12 mouse cellular contexts compared by ENCODE assay signal in genomic region chr4:14077505-14078145, GRCm38 (mm10).
DNase-seq lines count a peak whose midpoint lies in the region; ATAC-seq and TF ChIP-seq lines count a peak whose summit lies in the region.
"Had no signal": no experiment of that assay in that cellular context is flagged by ENCODE, and none has a peak within 500 bp of the region (broad histone marks: within the 10 kb centered on the region; RNA-seq: fewer than 3 reads in every experiment).

No protein-coding gene starts in this region.

- peak; percentile 92 for ATAC-seq in kidney, embryonic 15.5 days (replicated peaks; ENCODE audit: low FRiP score)
- no peak for ATAC-seq in granulocyte monocyte progenitor cell, adult 5-6 weeks (replicated peaks; ENCODE audit: poor library complexity, severe bottlenecking)
- ATAC-seq: hindbrain, postnatal 0 days; liver, postnatal 0 days had no signal

- WGBS in kidney, embryonic 15.5 days: 72% methylated on average over 3 of the region's 3 CpGs
- 63% methylated on average over 3 of the region's 3 CpGs for WGBS in kidney, adult 2 months

- TF ChIP-seq CTCF in kidney, adult 2 months (conservative IDR thresholded peaks at IDR 0.05; ENCODE audit: insufficient read depth, insufficient read length, low read depth, low read length): no peak
- no peak for TF ChIP-seq CTCF in brain, embryonic 14.5 days (IDR thresholded peaks at IDR 0.05; ENCODE audit: borderline replicate concordance, extremely low read depth, insufficient read depth, insufficient read length)

- H3K27ac ChIP-seq in kidney, embryonic 15.5 days: peak overlapping the region; percentile 56; the same call in 1 of the 2 replicates
- no peak overlapping the region for H3K27ac ChIP-seq in kidney, adult 2 months (ENCODE audit: insufficient read depth, low read depth, low read length)
- H3K27ac ChIP-seq: embryonic facial prominence, embryonic 15.5 days; hindbrain, postnatal 0 days had no signal

- H3K27me3 ChIP-seq in kidney, embryonic 15.5 days: no peaks in the 10 kb centered on the region
- H3K27me3 ChIP-seq in kidney, adult 2 months (replicated peaks; ENCODE audit: control insufficient read depth, insufficient read depth, low read length): no peaks in the 10 kb centered on the region
- H3K27me3 ChIP-seq: embryonic facial prominence, embryonic 15.5 days had no signal

- peak overlapping the region; percentile 22; the same call in 1 of the 2 replicates for H3K4me2 ChIP-seq in kidney, embryonic 15.5 days
- H3K4me2 ChIP-seq: embryonic facial prominence, embryonic 15.5 days; heart, embryonic 11.5 days had no signal

- no peak for TF ChIP-seq POLR2A in kidney, adult 2 months (IDR thresholded peaks at IDR 0.05; ENCODE audit: low read depth, low read length)
- TF ChIP-seq POLR2A in brain, embryonic 14.5 days (IDR thresholded peaks at IDR 0.05; ENCODE audit: borderline replicate concordance, extremely low read depth, insufficient read depth, insufficient read length, poor library complexity, severe bottlenecking): no peak

- no peaks in the 10 kb centered on the region for H3K9me3 ChIP-seq in kidney, embryonic 15.5 days (replicated peaks)
- H3K9me3 ChIP-seq: embryonic facial prominence, embryonic 15.5 days had no signal

- no peak for DNase-seq in kidney, adult 2 months
- DNase-seq in Muller cell, postnatal 12 days (ENCODE audit: inconsistent ontology term): peak; percentile 37
- peak; percentile 38 for DNase-seq in brain, embryonic 14.5 days (ENCODE audit: low read depth)
- peak; percentile 29 for DNase-seq in embryo, embryonic 11 days
- DNase-seq in right cerebral cortex, postnatal 4 days: no peak
- DNase-seq: liver, postnatal 0 days; spleen, adult 18-20 months had no signal

- no peak overlapping the region for H3K4me3 ChIP-seq in kidney, embryonic 15.5 days (replicated peaks)
- H3K4me3 ChIP-seq in kidney, adult 2 months (ENCODE audit: insufficient read depth, low read depth, low read length): no peak overlapping the region
- H3K4me3 ChIP-seq: embryonic facial prominence, embryonic 15.5 days had no signal

- no peak overlapping the region for H3K9ac ChIP-seq in kidney, embryonic 15.5 days
- H3K9ac ChIP-seq: embryonic facial prominence, embryonic 15.5 days; liver, postnatal 0 days had no signal

- H3K36me3 ChIP-seq in kidney, embryonic 15.5 days: no peaks in the 10 kb centered on the region
- H3K36me3 ChIP-seq in kidney, adult 2 months (ENCODE audit: control insufficient read depth, insufficient read depth, low read length): no peaks in the 10 kb centered on the region
- H3K36me3 ChIP-seq: embryonic facial prominence, embryonic 15.5 days had no signal

- no peaks in the 10 kb centered on the region for H3K4me1 ChIP-seq in kidney, embryonic 15.5 days
- no peaks in the 10 kb centered on the region for H3K4me1 ChIP-seq in kidney, adult 2 months (ENCODE audit: control insufficient read depth, insufficient read depth, low read length)

Comparison
In these comparisons a context has a peak if more than half of its experiments do, and no peak if none do; other contexts are left out.
1. DNase-seq: peak in Muller cell, postnatal 12 days (single experiment), brain, embryonic 14.5 days (single experiment) and embryo, embryonic 11 days (single experiment); none in kidney, adult 2 months (single experiment) and right cerebral cortex, postnatal 4 days (single experiment).